Mouse (Mus musculus) E14TG2a.4 (cell line): Measurements from ENCODE around the gene Vrk1.

Experiments used
- H3K27me3 ChIP-seq: 2 replicates; pipeline ENCODE4 v1.6.1; 2014; ENCODE audit warnings: low read length, control low read depth; ENCODE audit not compliant: insufficient read depth
- H3K36me3 ChIP-seq: 2 replicates; pipeline ENCODE4 v1.6.1; 2014; ENCODE audit warnings: low read length, control low read depth; ENCODE audit not compliant: insufficient read depth
- H3K4me1 ChIP-seq: replicated peaks from 2 replicates; pipeline ENCODE4 v1.6.1; 2014; ENCODE audit warnings: low read depth, low read length, control low read depth
- H3K4me3 ChIP-seq: replicated peaks from 2 replicates; pipeline ENCODE4 v1.5.1; 2014; ENCODE audit warnings: mild to moderate bottlenecking, low read length
- H3K9me3 ChIP-seq: 2 replicates; pipeline ENCODE4 v1.6.1; 2014; ENCODE audit warnings: low read length, control low read depth
- CTCF ChIP-seq: conservative IDR thresholded peaks from 2 replicates; pipeline ENCODE4 v1.5.1; 2014; ENCODE audit warnings: low read length
- NANOG ChIP-seq: IDR thresholded peaks from 2 replicates; pipeline ENCODE4 v1.6.1; 2014; ENCODE audit warnings: borderline replicate concordance, low read length, mixed read lengths
- POU5F1 ChIP-seq: IDR thresholded peaks from 2 replicates; pipeline ENCODE4 v1.6.1; 2014; ENCODE audit warnings: low read length, borderline replicate concordance

The Vrk1 gene

DNA sequence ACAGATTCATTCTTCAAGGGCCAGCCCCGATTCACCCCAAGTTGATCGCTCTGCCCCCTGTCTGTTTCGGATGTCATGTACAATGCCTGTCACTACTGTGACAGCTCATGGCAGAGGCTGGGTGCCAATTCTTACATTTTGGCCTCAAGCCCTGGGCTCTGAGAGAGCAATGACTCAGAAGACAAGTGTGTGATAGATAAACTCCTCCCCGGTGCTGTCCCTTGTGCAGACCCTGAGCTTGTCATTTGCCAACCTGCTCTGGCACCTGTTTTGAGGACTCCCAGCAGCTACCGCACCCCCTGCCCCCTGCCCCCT lies 105.8 kb downstream of the Vrk1 start:
- peaks cover 7% of the 10 kb centered on the region for H3K9me3 ChIP-seq

DNA sequence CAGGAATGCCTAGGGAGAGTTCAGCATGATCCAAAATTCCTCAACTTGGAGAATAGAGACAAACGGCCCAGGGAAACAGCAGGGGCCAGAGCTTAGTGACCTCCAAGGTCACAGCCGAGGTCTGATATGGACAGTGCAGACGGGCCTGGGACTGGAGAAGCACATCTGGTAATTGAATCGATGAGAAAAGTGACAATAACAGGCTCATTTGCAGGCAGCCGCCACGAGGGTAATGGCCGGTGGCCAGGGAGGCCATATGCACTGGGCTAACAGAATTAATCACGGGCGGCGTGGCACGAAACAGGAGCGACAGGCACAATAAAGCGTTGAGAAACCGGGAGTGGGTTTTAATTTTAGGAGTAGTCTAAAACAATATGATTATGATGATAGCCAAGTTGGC lies 113.2 kb downstream of the Vrk1 start:
- H3K4me1 ChIP-seq, result peaks cover 33% of the 10 kb centered on the region
- TF ChIP-seq NANOG (no peak), CTCF (no peak), POU5F1 (no peak)

More for the DNA sequence above, 105.8 kb downstream of the Vrk1 start:
- TF ChIP-seq CTCF (no peak), NANOG (no peak), POU5F1 (no peak)
- Histone ChIP-seq H3K27me3 (peaks cover 9% of the 10 kb centered on the region; the same call in 1 of the 2 replicates), H3K4me1 (peaks cover 37% of the 10 kb centered on the region), H3K4me3 (no peak overlapping the region), H3K36me3 (no peaks in the 10 kb centered on the region)

DNA sequence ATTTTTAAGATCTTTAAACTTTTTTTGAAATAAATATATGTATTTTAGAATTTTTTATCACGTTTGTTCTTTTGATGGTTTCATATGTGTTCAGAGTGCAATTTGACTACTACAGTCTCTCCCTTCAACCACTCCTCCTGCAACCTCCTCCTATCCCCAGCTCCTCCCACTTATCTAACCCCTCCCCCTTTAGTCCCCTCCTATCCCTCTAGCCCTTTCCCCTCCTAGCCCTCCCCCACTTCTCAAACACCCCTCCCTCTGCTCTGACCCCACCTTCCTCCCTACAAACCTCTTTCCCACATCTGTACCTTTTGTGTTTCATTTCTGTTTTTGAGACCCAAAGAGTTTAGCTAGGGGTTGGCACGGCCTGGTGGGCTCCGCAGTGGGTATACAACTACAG lies 114.6 kb downstream of the Vrk1 start:
- Histone ChIP-seq H3K4me1 (peaks cover 40% of the 10 kb centered on the region), H3K9me3 (no peaks in the 10 kb centered on the region), H3K27me3 (peaks cover 22% of the 10 kb centered on the region), H3K4me3 (no peak overlapping the region), H3K36me3 (no peaks in the 10 kb centered on the region)
- TF ChIP-seq NANOG (no peak), POU5F1 (no peak), CTCF (no peak)

More for the DNA sequence above, 113.2 kb downstream of the Vrk1 start:
- Histone ChIP-seq H3K27me3 (peaks cover 15% of the 10 kb centered on the region), H3K36me3 (no peaks in the 10 kb centered on the region), H3K4me3 (0 out of 2 replicates have a peak overlapping the region, but pooled peaks have one; percentile 10), H3K9me3 (no peaks in the 10 kb centered on the region)
